Mouse (Mus musculus) CH12.LX (cell line): Measurements from ENCODE around the gene Trim42. TPM values are rescaled to one million over a fixed set of nuclear protein-coding genes. Genes with fewer than 3 reads are reported as not detected.

Source experiments
- DNase-seq: peaks from one replicate; pipeline ENCODE4 v3.0.0-alpha.2; 2013; ENCODE audit errors: extremely low read depth
- H3K27ac ChIP-seq: 2 replicates; pipeline ENCODE4 v1.5.1; 2012; ENCODE audit warnings: low read depth, mild to moderate bottlenecking, control low read depth, moderate library complexity; ENCODE audit not compliant: insufficient read depth
- H3K27me3 ChIP-seq: replicated peaks from 2 replicates; pipeline ENCODE3; 2012; ENCODE audit warnings: inconsistent platforms
- H3K36me3 ChIP-seq, 2 experiments: replicated peaks in 1 of 2; 2 replicates each; pipeline versions ENCODE3 to v1.6.1; 2012; ENCODE audit warnings: inconsistent platforms in 1 of 2, low read length in 1 of 2, mild to moderate bottlenecking in 1 of 2, mixed read lengths in 1 of 2, moderate library complexity in 1 of 2; ENCODE audit not compliant: control insufficient read depth in 1 of 2, insufficient read depth in 1 of 2
- H3K4me1 ChIP-seq, 2 experiments: 2 replicates each; pipeline ENCODE4 v1.6.1; 2012; ENCODE audit warnings: inconsistent platforms in 1 of 2, moderate library complexity in 1 of 2; ENCODE audit not compliant: insufficient read depth in 2 of 2, control insufficient read depth in 1 of 2
- H3K4me2 ChIP-seq: 2 replicates; pipeline ENCODE4 v1.6.1; 2012; ENCODE audit warnings: low read depth, mild to moderate bottlenecking, control low read depth; ENCODE audit not compliant: poor library complexity, insufficient read depth, severe bottlenecking
- H3K4me3 ChIP-seq, 3 experiments: fragments of 150-350 bp in 1 of 3; sonication (generic) in 1 of 3; replicated peaks in 1 of 3; 2 replicates each; pipeline versions ENCODE3 to v1.5.1; 2011 to 2012; ENCODE audit warnings: low read depth in 2 of 3, low read length in 2 of 3, mild to moderate bottlenecking in 2 of 3, moderate library complexity in 2 of 3, control low read depth in 1 of 3, improper control_type of control experiment in 1 of 3, inconsistent platforms in 1 of 3, mixed read lengths in 1 of 3; ENCODE audit not compliant: poor library complexity in 1 of 3
- H3K79me2 ChIP-seq: replicated peaks from 2 replicates; pipeline ENCODE4 v1.6.1; 2012; ENCODE audit warnings: mild to moderate bottlenecking, moderate library complexity; ENCODE audit not compliant: control insufficient read depth, poor library complexity, insufficient read depth, severe bottlenecking; ENCODE audit errors: extremely low read depth
- H3K9ac ChIP-seq: 2 replicates; pipeline ENCODE4 v1.6.1; 2012; ENCODE audit warnings: low read depth, mild to moderate bottlenecking, control low read depth, moderate library complexity; ENCODE audit not compliant: insufficient read depth
- H3K9me3 ChIP-seq: replicated peaks from 2 replicates; pipeline ENCODE3; 2012; ENCODE audit warnings: low read length, inconsistent platforms, mixed read lengths
- BHLHE40 ChIP-seq: IDR thresholded peaks from 2 replicates; pipeline ENCODE4 v1.6.1; 2011; ENCODE audit warnings: mild to moderate bottlenecking, low read depth, low read length, improper control_type of control experiment
- CTCF ChIP-seq, 2 experiments: IDR thresholded peaks in 1 of 2; conservative IDR thresholded peaks in 1 of 2; 2 replicates each; pipeline ENCODE4 v1.5.1; 2011 to 2012; ENCODE audit warnings: low read depth in 2 of 2, low read length in 2 of 2, improper control_type of control experiment in 1 of 2, inconsistent platforms in 1 of 2, mild to moderate bottlenecking in 1 of 2, moderate library complexity in 1 of 2
- ETS1 ChIP-seq: conservative IDR thresholded peaks from 2 replicates; pipeline ENCODE4 v1.6.1; 2012; ENCODE audit warnings: low read depth, mild to moderate bottlenecking, inconsistent platforms, low read length, improper control_type of control experiment, moderate library complexity
- IRF4 ChIP-seq: IDR thresholded peaks from 2 replicates; pipeline ENCODE4 v1.6.1; 2014; ENCODE audit warnings: low read depth, mild to moderate bottlenecking, inconsistent platforms, low read length, improper control_type of control experiment
- JUN ChIP-seq: IDR thresholded peaks from 2 replicates; pipeline ENCODE4 v1.6.1; 2011; ENCODE audit warnings: low read depth, mild to moderate bottlenecking, low read length, improper control_type of control experiment, moderate library complexity; ENCODE audit not compliant: insufficient read depth
- MEF2A ChIP-seq: IDR thresholded peaks from 2 replicates; pipeline ENCODE4 v1.6.1; 2014; ENCODE audit warnings: low read depth, mild to moderate bottlenecking, inconsistent platforms, low read length, improper control_type of control experiment, borderline replicate concordance
- MXI1 ChIP-seq: IDR thresholded peaks from 2 replicates; pipeline ENCODE4 v1.6.1; 2011; ENCODE audit warnings: mild to moderate bottlenecking, low read depth, low read length, improper control_type of control experiment
- MYC ChIP-seq: IDR thresholded peaks from 2 replicates; pipeline ENCODE4 v1.6.1; 2011; ENCODE audit warnings: low read depth, mild to moderate bottlenecking, improper control_type of control experiment, low read length
- RAD21 ChIP-seq: IDR thresholded peaks from 2 replicates; pipeline ENCODE4 v1.6.1; 2011; ENCODE audit warnings: low read depth, mild to moderate bottlenecking, low read length, improper control_type of control experiment, moderate library complexity
- SMC3 ChIP-seq: IDR thresholded peaks from 2 replicates; pipeline ENCODE4 v1.6.1; 2011; ENCODE audit warnings: low read depth, low read length, improper control_type of control experiment
- TCF12 ChIP-seq: IDR thresholded peaks from 2 replicates; pipeline ENCODE4 v1.6.1; 2014; ENCODE audit warnings: low read depth, mild to moderate bottlenecking, inconsistent platforms, low read length, improper control_type of control experiment
- UBTF ChIP-seq: IDR thresholded peaks from 2 replicates; pipeline ENCODE4 v1.6.1; 2012; ENCODE audit warnings: low read depth, mild to moderate bottlenecking, inconsistent platforms, low read length, improper control_type of control experiment, moderate library complexity
- USF2 ChIP-seq: conservative IDR thresholded peaks from 2 replicates; pipeline ENCODE4 v1.6.1; 2011; ENCODE audit warnings: low read depth, low read length, improper control_type of control experiment
- ZC3H11A ChIP-seq: IDR thresholded peaks from 2 replicates; pipeline ENCODE4 v1.6.1; 2012; ENCODE audit warnings: low read depth, mild to moderate bottlenecking, inconsistent platforms, low read length, improper control_type of control experiment
- dilution Hi-C: fragments of 300-500 bp; cut with MboI; formaldehyde crosslinking; loops from 2 replicates; pipeline ENCODE4 v1.14.3; 2020; ENCODE audit warnings: low sequenced_read_pairs; ENCODE audit not compliant: extremely low pct_unique_long_range_greater_than_20kb, extremely low pct_ligation_motif_present
- in situ Hi-C: fragments of 300-500 bp; cut with MboI; formaldehyde crosslinking; loops from 3 replicates; pipeline ENCODE4 v1.14.3; 2019; ENCODE audit warnings: low sequenced_read_pairs, low pct_ligation_motif_present, low pct_unique_long_range_greater_than_20kb, mixed read lengths
- polyA plus RNA-seq: library from polyadenylated mRNA; unstranded; fragments of >175 nt; gene quantifications from 2 replicates; pipeline ENCODE4 v1.2.1, GENCODE M21; 2012; ENCODE audit warnings: low read depth; ENCODE audit not compliant: insufficient read length
- total RNA-seq, 2 experiments: library from RNA; depleted of rRNA; stranded (reverse); fragments of 300-350 nt in 1 of 2; fragments of >200 nt in 1 of 2; gene quantifications; 2 replicates each; pipeline ENCODE4 v1.2.3; 2012 to 2014

Trim42 gene
- total and polyA plus RNA-seq, 3 experiments = not detected

- peak; percentile 46 for DNase-seq
- Histone ChIP-seq H3K36me3 (no peaks in the 10 kb centered on the region), H3K4me3 (no peak overlapping the region), H3K9ac (no peak overlapping the region), H3K4me1 (peaks cover 3 to 5% of the 10 kb centered on the region in 2 experiments; a peak in 3 of 4 replicates), H3K27me3 (no peaks in the 10 kb centered on the region), H3K4me2 (no peak overlapping the region), H3K27ac (no peak overlapping the region), H3K79me2 (no peaks in the 10 kb centered on the region), H3K9me3 (peaks cover 4% of the 10 kb centered on the region)
- in situ Hi-C loops (no loop called here), dilution Hi-C loops (no loop called here)
- peak; percentile 75 for TF ChIP-seq SMC3
- no peak for TF ChIP-seq JUN
- no peak for TF ChIP-seq MYC
- TF ChIP-seq MEF2A = no peak
- peak; percentile 65 to 72 for TF ChIP-seq CTCF (conservative IDR thresholded peaks at IDR 0.05 in 1 of 2, IDR thresholded peaks at IDR 0.05 in 1 of 2; ENCODE audit: low read depth in 2 of 2, low read length in 2 of 2)
- TF ChIP-seq RAD21 = peak; percentile 64
- no peak for TF ChIP-seq USF2
- no peak for TF ChIP-seq ZC3H11A
Observed at GRCm38 (mm10) chr9:97322846-97323245, 46.9 kb downstream of the Trim42 start.

- H3K27me3 ChIP-seq = no peaks in the 10 kb centered on the region
- no peak overlapping the region for H3K9ac ChIP-seq
- TF ChIP-seq IRF4 (no peak), USF2 (no peak), TCF12 (no peak), ETS1 (no peak), MXI1 (no peak), UBTF (no peak), ZC3H11A (no peak), BHLHE40 (no peak)
- no peak overlapping the region for H3K27ac ChIP-seq
- dilution Hi-C loops (no loop called here), in situ Hi-C loops (no loop called here)
- peaks cover 4% of the 10 kb centered on the region for H3K9me3 ChIP-seq
- H3K36me3 ChIP-seq = no peaks in the 10 kb centered on the region
- no peak for DNase-seq
- H3K4me3 ChIP-seq = no peak overlapping the region
- peaks cover 3 to 5% of the 10 kb centered on the region in 2 experiments; a peak in 3 of 4 replicates for H3K4me1 ChIP-seq
- no peak overlapping the region for H3K4me2 ChIP-seq
- no peaks in the 10 kb centered on the region for H3K79me2 ChIP-seq
Observed at GRCm38 (mm10) chr9:97322120-97322519, 47.6 kb downstream of the Trim42 start.
